Mouse (Mus musculus): ENCODE results near the gene Il27.

- TF ChIP-seq CTCF (IDR thresholded peaks at IDR 0.05; ENCODE audit: borderline replicate concordance, insufficient read depth, low read length) (no peak), POLR2A (IDR thresholded peaks at IDR 0.05; ENCODE audit: low read depth, low read length) (0 out of 2 replicates have a peak, but pooled peaks have one; percentile 17)
These were observed 12.0 kb downstream of the Il27 start for GRCm38 (mm10) chr7:126582759-126583158.

All from embryonic fibroblast, embryonic 13.5 days (primary cell).